Mouse (Mus musculus): Measurements from ENCODE around the gene Il13ra2. TPM values are rescaled to one million over a fixed set of nuclear protein-coding genes. Genes with fewer than 3 reads are reported as not detected.
A peak's percentile ranks its signal among the peaks of the same experiment; 100 is the strongest.
"Not testable (repeated sequence)": the region's sequence is repeated elsewhere in the genome, so short reads cannot be mapped to it uniquely, and the experiment has no call there.

The Il13ra2 gene
- polyA plus RNA-seq (2015; fragmentation: Nextera tagmentation; extraction: Ambion mirVana) = 0.12 and 0.22 TPM in 2 replicates

DNA sequence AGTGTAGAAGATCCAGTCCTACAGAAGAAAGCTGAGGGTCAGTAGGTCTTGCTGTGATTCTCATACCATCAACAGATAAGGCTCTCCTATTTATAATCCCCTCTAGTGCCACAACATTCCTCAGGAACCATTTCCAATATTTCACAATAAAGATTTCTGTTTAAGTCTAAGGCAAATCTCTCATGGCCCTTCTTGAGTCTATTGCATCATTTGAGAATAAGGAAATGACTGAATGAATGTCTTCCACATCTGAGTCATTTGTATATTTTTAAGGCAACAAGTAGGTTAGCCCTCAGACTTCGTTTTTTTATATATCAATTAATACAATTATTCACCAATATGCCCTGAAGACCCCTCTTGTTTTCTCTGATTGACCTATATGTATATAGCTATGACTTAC, at the start of gene Il13ra2:
Gene Il13ra2, minus strand, starts transcription at position 64 of the 400 bp plus-strand sequence.
- WGBS = 57% methylated on average over 1 of the region's 1 CpGs
- no peak within 1 kb of the TSS for H3K4me3 ChIP-seq
- no peaks in the 10 kb centered on the region for H3K27me3 ChIP-seq
- H3K36me3 ChIP-seq = no peaks in the 10 kb centered on the region
- H3K9ac ChIP-seq = no peak within 1 kb of the TSS
- H3K4me2 ChIP-seq = no peak within 1 kb of the TSS
- no peak for ATAC-seq (ENCODE audit: insufficient number of reproducible peaks, low FRiP score, low TSS enrichment, low read depth)
- no peaks in the 10 kb centered on the region for H3K9me3 ChIP-seq
- no peak within 1 kb of the TSS for H3K27ac ChIP-seq
- H3K4me1 ChIP-seq = no peaks in the 10 kb centered on the region

DNA sequence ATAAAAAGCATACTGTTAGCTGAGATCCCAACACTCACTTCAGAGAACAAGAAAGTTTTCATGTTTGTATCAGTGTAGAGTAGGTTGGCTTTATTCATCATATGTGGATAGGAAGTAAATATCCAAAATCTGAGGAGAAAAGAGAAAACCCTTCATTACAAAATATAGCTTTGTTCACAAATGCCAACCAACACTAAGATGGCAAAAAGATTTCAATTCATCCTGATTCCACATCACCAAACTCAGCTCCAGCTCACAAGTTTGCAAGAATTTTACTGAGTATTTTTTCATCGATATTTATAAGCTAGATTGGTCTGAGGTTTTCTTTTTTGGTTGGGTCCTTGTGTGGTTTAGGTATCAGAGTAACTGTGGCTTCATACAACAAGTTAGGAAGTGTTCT, 24.6 kb upstream of the Il13ra2 start, which contains the start of gene Vmn1r239-ps:
Gene Vmn1r239-ps, minus strand, starts transcription at position 101 of the 400 bp plus-strand sequence.
- ATAC-seq (ENCODE audit: insufficient number of reproducible peaks, low FRiP score, low TSS enrichment, low read depth); H3K4me3 ChIP-seq; H3K27me3 ChIP-seq; H3K4me2 ChIP-seq; H3K36me3 ChIP-seq; H3K4me1 ChIP-seq; H3K27ac ChIP-seq; H3K9me3 ChIP-seq; H3K9ac ChIP-seq: not testable (repeated sequence)
- 76% methylated on average over 1 of the region's 1 CpGs for WGBS

DNA sequence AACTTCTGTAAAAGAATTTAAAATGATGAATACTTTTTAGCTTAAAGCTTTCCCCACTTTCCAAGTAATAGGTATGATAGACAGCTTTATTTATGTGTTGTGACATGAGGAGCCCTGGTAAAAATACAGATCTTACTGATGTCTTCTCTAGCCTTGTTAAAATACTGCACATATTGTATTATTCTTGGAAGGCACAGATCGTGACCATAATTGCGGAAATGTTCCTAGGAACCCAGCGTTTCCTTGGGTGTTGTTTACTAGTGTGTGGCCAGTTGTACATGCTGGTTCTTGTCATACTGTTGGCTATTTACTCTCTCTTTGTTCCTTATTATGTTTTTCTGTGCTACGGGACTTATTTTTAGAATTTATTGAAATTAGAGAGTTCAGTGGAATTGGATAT, 14.4 kb upstream of the Il13ra2 start:
- no peak overlapping the region for H3K27ac ChIP-seq
- H3K4me2 ChIP-seq = no peak overlapping the region
- H3K27me3 ChIP-seq = no peaks in the 10 kb centered on the region
- no peak for ATAC-seq (ENCODE audit: insufficient number of reproducible peaks, low FRiP score, low TSS enrichment, low read depth)
- 85% methylated on average over 4 of the region's 4 CpGs for WGBS
- no peaks in the 10 kb centered on the region for H3K36me3 ChIP-seq
- no peaks in the 10 kb centered on the region for H3K4me1 ChIP-seq
- no peak overlapping the region for H3K9ac ChIP-seq
- H3K4me3 ChIP-seq = no peak overlapping the region
- H3K9me3 ChIP-seq = no peaks in the 10 kb centered on the region

DNA sequence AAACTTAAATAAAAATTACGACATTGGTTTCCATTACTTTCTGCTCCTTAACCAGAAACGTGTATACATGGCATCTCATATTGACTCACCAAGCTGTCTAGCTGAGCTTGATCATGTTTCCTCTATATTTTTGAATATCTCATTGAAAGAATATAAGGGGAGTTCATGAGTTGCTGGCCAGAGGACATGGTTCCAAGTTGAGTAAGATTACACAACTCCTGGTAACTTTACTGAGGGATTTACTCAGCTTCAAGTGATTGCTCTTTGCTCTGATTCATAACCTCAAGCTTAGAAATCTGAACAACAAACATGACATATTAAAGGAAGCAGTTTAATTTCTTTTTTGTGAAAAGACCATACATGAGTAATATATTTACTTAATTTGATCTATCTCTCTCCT, 6.4 kb upstream of the Il13ra2 start:
- no peak for ATAC-seq (ENCODE audit: insufficient number of reproducible peaks, low FRiP score, low TSS enrichment, low read depth)
- Histone ChIP-seq H3K4me1 (no peaks in the 10 kb centered on the region), H3K36me3 (no peaks in the 10 kb centered on the region), H3K4me3 (no peak overlapping the region), H3K4me2 (no peak overlapping the region), H3K9ac (no peak overlapping the region), H3K27ac (no peak overlapping the region), H3K9me3 (no peaks in the 10 kb centered on the region), H3K27me3 (no peaks in the 10 kb centered on the region)
- 73% methylated on average over 2 of the region's 2 CpGs for WGBS

DNA sequence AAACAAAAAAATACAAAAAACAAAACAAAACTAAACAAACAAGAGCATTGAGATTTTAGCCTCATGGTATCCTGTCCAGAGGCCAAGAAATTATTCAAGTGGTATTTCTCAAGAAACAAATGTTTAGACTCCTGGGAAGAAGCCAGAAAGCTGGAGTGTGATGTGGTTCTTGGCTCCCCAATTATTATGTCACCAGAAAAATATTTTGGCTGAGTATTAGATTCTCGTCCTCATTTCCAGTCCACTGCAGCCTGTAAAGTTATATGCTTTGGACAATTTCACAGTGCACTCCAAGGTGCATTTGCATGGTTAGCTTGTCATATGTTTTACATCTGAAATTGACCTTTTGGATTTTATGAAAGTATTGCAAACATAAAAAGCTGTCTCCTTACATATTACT, 761 bp upstream of the Il13ra2 start:
- Histone ChIP-seq H3K27ac (no peak overlapping the region), H3K27me3 (no peaks in the 10 kb centered on the region), H3K36me3 (no peaks in the 10 kb centered on the region), H3K9ac (no peak overlapping the region), H3K4me2 (no peak overlapping the region), H3K9me3 (no peaks in the 10 kb centered on the region), H3K4me1 (no peaks in the 10 kb centered on the region), H3K4me3 (no peak overlapping the region)
- WGBS = 32% methylated on average over 1 of the region's 1 CpGs
- 0 out of 2 replicates have a peak, but pooled peaks have one; percentile 55 for ATAC-seq (ENCODE audit: insufficient number of reproducible peaks, low FRiP score, low TSS enrichment, low read depth)

DNA sequence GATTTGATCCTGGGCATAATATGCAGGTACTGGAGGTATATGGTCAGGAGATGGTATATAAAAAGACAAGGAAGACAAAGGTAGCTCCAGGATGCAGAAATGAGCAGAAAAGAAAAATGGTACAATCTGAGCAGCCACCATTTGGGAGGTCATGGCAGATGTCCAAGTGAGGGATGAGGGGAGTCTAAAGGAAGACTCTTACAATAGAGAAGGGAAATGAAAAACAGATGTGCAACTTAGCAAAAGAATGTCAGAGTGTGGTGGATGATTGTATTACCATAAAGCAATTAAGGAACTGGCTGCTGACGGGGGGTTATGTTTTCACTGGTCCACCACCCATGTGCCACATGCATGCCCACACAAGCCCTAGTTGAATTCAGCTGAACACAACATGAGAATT, 35.5 kb downstream of the Il13ra2 start:
- H3K36me3 ChIP-seq = no peaks in the 10 kb centered on the region
- H3K4me1 ChIP-seq = no peaks in the 10 kb centered on the region
- no peak overlapping the region for H3K4me2 ChIP-seq
- 38% methylated on average over 1 of the region's 1 CpGs for WGBS
- H3K27me3 ChIP-seq = no peaks in the 10 kb centered on the region
- no peaks in the 10 kb centered on the region for H3K9me3 ChIP-seq
- H3K27ac ChIP-seq = no peak overlapping the region
- ATAC-seq (ENCODE audit: insufficient number of reproducible peaks, low FRiP score, low TSS enrichment, low read depth) = no peak
- no peak overlapping the region for H3K9ac ChIP-seq
- H3K4me3 ChIP-seq = no peak overlapping the region

DNA sequence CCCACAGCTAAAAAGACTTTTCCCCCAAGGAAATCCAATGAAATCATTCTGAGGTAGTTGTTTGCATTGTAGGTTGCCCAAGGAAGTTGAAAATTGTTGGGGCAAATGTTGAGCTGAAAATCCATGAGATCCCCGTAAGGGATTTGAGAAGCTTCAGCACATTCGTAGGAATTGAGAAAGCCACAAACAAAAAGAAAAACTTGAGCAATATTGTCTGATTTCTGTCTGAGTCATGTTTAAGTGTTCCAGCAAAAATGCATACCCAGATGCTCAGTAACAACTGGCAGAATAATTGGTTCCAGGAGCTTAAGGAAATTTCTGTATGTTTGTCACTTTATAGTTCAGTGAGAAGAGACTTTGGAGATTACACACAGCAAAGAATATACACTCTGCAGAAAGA, 79.8 kb downstream of the Il13ra2 start:
- H3K36me3 ChIP-seq = no peaks in the 10 kb centered on the region
- H3K9ac ChIP-seq = no peak overlapping the region
- ATAC-seq (ENCODE audit: insufficient number of reproducible peaks, low FRiP score, low TSS enrichment, low read depth) = no peak
- H3K9me3 ChIP-seq = no peaks in the 10 kb centered on the region
- 73% methylated on average over 2 of the region's 2 CpGs for WGBS
- no peaks in the 10 kb centered on the region for H3K4me1 ChIP-seq
- no peak overlapping the region for H3K27ac ChIP-seq
- no peaks in the 10 kb centered on the region for H3K27me3 ChIP-seq
- H3K4me3 ChIP-seq = no peak overlapping the region
- H3K4me2 ChIP-seq = no peak overlapping the region

Other genes starting within 250 kb of the Il13ra2 start
- gene Vmn1r239-ps, start 24.5 kb upstream of the Il13ra2 start, polyA plus RNA-seq (2015; fragmentation: Nextera tagmentation; extraction: Ambion mirVana) = not detected in 2 replicates
- 3.8 and 5.1 TPM in 2 replicates for gene Lrch2, start 124.9 kb upstream of the Il13ra2 start, polyA plus RNA-seq (2015; fragmentation: Nextera tagmentation; extraction: Ambion mirVana)

Data from limb, embryonic 15.5 days (tissue).